ENCODE assay signal across 7 mouse cellular contexts in the genomic region with DNA sequence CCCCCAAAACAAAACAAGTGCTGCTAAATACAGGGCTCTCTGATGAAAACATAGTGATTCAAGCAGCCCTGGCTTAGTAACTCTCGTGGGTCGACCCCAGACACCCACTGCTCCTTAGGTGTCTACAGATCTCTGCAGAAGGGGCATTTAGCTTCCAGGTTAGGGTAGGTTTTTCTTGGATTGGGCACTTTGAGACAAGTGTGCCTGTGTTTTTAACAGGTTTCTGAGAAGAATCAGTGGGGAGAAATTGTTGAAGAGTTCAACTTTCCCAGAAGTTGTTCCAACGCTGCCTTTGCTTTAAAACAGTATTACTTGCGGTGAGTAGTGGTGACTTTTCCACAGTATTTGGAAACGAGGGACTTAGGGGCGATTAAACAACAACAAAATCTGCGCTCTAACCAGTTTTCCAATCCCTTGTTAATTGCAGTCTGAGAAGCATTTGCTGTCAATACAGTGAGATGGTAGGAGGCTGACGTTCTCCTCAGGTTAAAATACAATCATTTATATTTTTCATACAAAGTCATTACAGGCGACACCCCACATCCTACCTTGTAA. TPM values are rescaled to one million over a fixed set of nuclear protein-coding genes. Genes with fewer than 3 reads are reported as not detected.
DNase-seq lines count a peak whose midpoint lies in the region; ATAC-seq and TF ChIP-seq lines count a peak whose summit lies in the region.

No protein-coding gene starts in this region.

- peak overlapping the region; percentile 100 for H3K9ac ChIP-seq in lung, embryonic 16.5 days (ENCODE audit: low read length)
- peak overlapping the region; percentile 99 for H3K9ac ChIP-seq in embryonic facial prominence, embryonic 13.5 days

- H3K36me3 ChIP-seq in lung, embryonic 16.5 days (ENCODE audit: control insufficient read depth, insufficient read depth, low read length): peaks cover 2% of the 10 kb centered on the region; the same call in 1 of the 2 replicates
- 0 out of 2 replicates have a peak, but pooled peaks cover 3% of the 10 kb centered on the region for H3K36me3 ChIP-seq in embryonic facial prominence, embryonic 13.5 days
- peaks cover 25% of the 10 kb centered on the region for H3K36me3 ChIP-seq in limb, embryonic 10.5 days
- H3K36me3 ChIP-seq in small intestine, adult 2 months (ENCODE audit: control insufficient read depth, insufficient read depth, low read length): peaks cover 2% of the 10 kb centered on the region; the same call in 1 of the 2 replicates

- DNase-seq in lung, postnatal 4 days: no peak
- no peak for DNase-seq in limb, embryonic 10.5 days (ENCODE audit: low spot score)
- no peak for DNase-seq in gastrocnemius, postnatal 14 days

- ATAC-seq in lung, embryonic 16.5 days (ENCODE audit: low read depth): no peak
- ATAC-seq in embryonic facial prominence, embryonic 13.5 days (ENCODE audit: insufficient number of reproducible peaks, insufficient read depth, low FRiP score, low TSS enrichment, low read depth): no peak
- no peak for ATAC-seq in cerebellum, adult (ENCODE audit: insufficient number of reproducible peaks, low FRiP score, low TSS enrichment)

- no peak for TF ChIP-seq CTCF in small intestine, adult 2 months (IDR thresholded peaks at IDR 0.05; ENCODE audit: extremely low read depth, insufficient read length, insufficient replicate concordance, low read depth, low read length)

- peaks cover 13% of the 10 kb centered on the region for H3K4me1 ChIP-seq in lung, embryonic 16.5 days (replicated peaks; ENCODE audit: control insufficient read depth, insufficient read depth, low read length)
- H3K4me1 ChIP-seq in embryonic facial prominence, embryonic 13.5 days: peaks cover 12% of the 10 kb centered on the region
- peaks cover 14% of the 10 kb centered on the region for H3K4me1 ChIP-seq in limb, embryonic 10.5 days
- peaks cover 5% of the 10 kb centered on the region for H3K4me1 ChIP-seq in small intestine, adult 2 months (ENCODE audit: control insufficient read depth, insufficient read depth, insufficient read length, low read length)

- no peaks in the 10 kb centered on the region for H3K9me3 ChIP-seq in lung, embryonic 16.5 days (ENCODE audit: control insufficient read depth, low read length)
- no peaks in the 10 kb centered on the region for H3K9me3 ChIP-seq in embryonic facial prominence, embryonic 13.5 days
- H3K9me3 ChIP-seq in limb, embryonic 10.5 days (replicated peaks): no peaks in the 10 kb centered on the region

- peak overlapping the region; percentile 100 for H3K27ac ChIP-seq in lung, embryonic 16.5 days (ENCODE audit: low read length)
- peak overlapping the region; percentile 100 for H3K27ac ChIP-seq in embryonic facial prominence, embryonic 13.5 days
- H3K27ac ChIP-seq in limb, embryonic 10.5 days: peak overlapping the region; percentile 100
- peak overlapping the region; percentile 91 for H3K27ac ChIP-seq in small intestine, adult 2 months (ENCODE audit: insufficient read depth, low read depth, low read length)

- peak overlapping the region; percentile 88 for H3K4me3 ChIP-seq in lung, embryonic 16.5 days (ENCODE audit: low read length)
- H3K4me3 ChIP-seq in embryonic facial prominence, embryonic 13.5 days: peak overlapping the region; percentile 87
- H3K4me3 ChIP-seq in limb, embryonic 10.5 days: peak overlapping the region; percentile 84
- H3K4me3 ChIP-seq in small intestine, adult 2 months (ENCODE audit: low read depth, low read length): peak overlapping the region; percentile 91

- H3K27me3 ChIP-seq in lung, embryonic 16.5 days (ENCODE audit: control insufficient read depth, insufficient read depth, low read depth, low read length): no peaks in the 10 kb centered on the region
- no peaks in the 10 kb centered on the region for H3K27me3 ChIP-seq in embryonic facial prominence, embryonic 13.5 days
- no peaks in the 10 kb centered on the region for H3K27me3 ChIP-seq in limb, embryonic 10.5 days (ENCODE audit: low read depth, poor library complexity, severe bottlenecking)
- H3K27me3 ChIP-seq in small intestine, adult 2 months (ENCODE audit: control insufficient read depth, insufficient read depth, low read length): no peaks in the 10 kb centered on the region

- H3K4me2 ChIP-seq in lung, embryonic 16.5 days (ENCODE audit: low read depth, low read length): peak overlapping the region; percentile 90
- peak overlapping the region; percentile 87 for H3K4me2 ChIP-seq in embryonic facial prominence, embryonic 13.5 days

- intact Hi-C loops in gastrocnemius, postnatal 14 days (cut with DNase I; ENCODE audit: low total_unique reads): no loop called here

- WGBS in lung, embryonic 16.5 days: 3% methylated on average over 9 of the region's 9 CpGs
- WGBS in embryonic facial prominence, embryonic 13.5 days: 3% methylated on average over 9 of the region's 9 CpGs
- WGBS in limb, embryonic 10.5 days: 8% methylated on average over 9 of the region's 9 CpGs
- 4% methylated on average over 9 of the region's 9 CpGs for WGBS in small intestine, adult 2 months

- TF ChIP-seq POLR2A in small intestine, adult 2 months (IDR thresholded peaks at IDR 0.05; ENCODE audit: low read depth, low read length): no peak

RNA-seq across cellular contexts. Expression of gene Arid2, which starts 1.6 kb away (rescaled TPM):
- 20.8 and 21.5 TPM in 2 replicates for polyA plus RNA-seq in lung, embryonic 16.5 days (2015; fragmentation: Nextera tagmentation; extraction: Ambion mirVana)
- 25.9 and 29.5 TPM in 2 replicates for polyA plus RNA-seq in embryonic facial prominence, embryonic 13.5 days (2015; fragmentation: Nextera tagmentation; extraction: Ambion mirVana)
- 29.5 and 34.9 TPM in 2 replicates for polyA plus RNA-seq in limb, embryonic 10.5 days (2016; fragmentation: Nextera tagmentation; extraction: Ambion mirVana)
- polyA plus RNA-seq in small intestine, adult 2 months (2012; rRNA removed): 5.8 and 12.3 TPM in 2 replicates
- total RNA-seq in gastrocnemius, postnatal 14 days (2021): 10 to 100 TPM; 19.0 to 20.3 TPM
